Mouse (Mus musculus): ENCODE measurements at regions not wholly inside any gene's neighbourhood (a gene's known extent, or its start where the extent isn't known, plus 50 kb on each side); places are given as distances from the start of the nearest gene placed in this dataset.

GRCm38 (mm10) chr14:86337052-86337451, 804.0 kb downstream of the Diaph3 start:
- TF ChIP-seq ZC3H11A (IDR thresholded peaks at IDR 0.05; ENCODE audit: borderline replicate concordance, low read depth, low read length) (no peak), CHD2 (IDR thresholded peaks at IDR 0.05; ENCODE audit: low read depth, low read length) (no peak)

Data from ES-E14 (cell line).